Mouse (Mus musculus) lung, postnatal 25 days (tissue): ENCODE measurements at regions not wholly inside any gene's neighbourhood (a gene's known extent, or its start where the extent isn't known, plus 50 kb on each side); places are given as distances from the start of the nearest gene placed in this dataset.
"Not testable (repeated sequence)": the region's sequence is repeated elsewhere in the genome, so short reads cannot be mapped to it uniquely, and the experiment has no call there.

Experiments
- DNase-seq: peaks from one replicate; pipeline ENCODE4 v3.0.0; 2022; ENCODE audit warnings: low spot score

DNA sequence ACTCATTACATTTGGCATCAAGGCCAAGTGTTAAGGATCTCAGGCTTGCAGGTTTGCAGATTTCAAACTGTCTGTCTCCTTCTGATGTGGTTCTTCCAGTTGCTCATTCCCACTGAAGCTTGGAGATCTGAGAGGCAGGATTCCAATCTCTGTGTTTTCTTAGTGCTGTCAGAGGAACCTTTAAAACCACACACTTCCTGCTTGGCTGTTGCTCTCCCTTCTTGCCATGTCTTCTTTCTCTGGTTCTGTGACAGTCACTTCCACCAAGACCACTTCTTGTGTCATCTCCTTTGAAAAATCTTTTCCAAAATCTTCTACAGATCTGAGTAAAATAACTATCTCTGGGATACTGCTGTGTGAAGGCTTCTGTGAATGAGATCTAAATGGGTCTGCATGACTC is 117.3 kb downstream of the Gm5426 start:
- DNase-seq: no peak

- DNase-seq: no peak
Observed at GRCm38 (mm10) chr10:96254250-96254862, 118.0 kb downstream of the Gm5426 start.

DNA sequence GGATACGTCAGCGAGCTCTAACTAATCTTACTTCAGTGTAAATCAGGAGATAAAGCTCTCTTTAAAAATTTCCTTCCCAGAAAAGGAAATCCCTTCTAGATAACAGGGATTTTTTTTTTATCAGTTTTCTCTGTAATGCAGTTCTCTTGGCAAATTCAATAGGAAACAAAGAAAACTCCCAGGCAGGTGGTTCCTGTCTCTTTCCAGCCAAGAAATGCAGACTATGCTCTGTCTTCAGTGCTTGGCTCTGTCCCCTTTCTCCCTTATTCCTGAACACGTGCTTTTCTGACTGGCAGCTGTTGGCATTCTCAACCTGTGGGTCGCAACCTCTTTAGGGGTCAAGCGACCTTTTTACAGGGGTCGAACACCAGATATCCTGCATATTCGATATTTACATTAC is 121.5 kb downstream of the Gm5426 start:
- no peak for DNase-seq

GRCm38 (mm10) chr10:96259242-96259641 is 122.8 kb downstream of the Gm5426 start:
- DNase-seq: no peak

GRCm38 (mm10) chr10:96259648-96260047 is 123.2 kb downstream of the Gm5426 start:
- DNase-seq: no peak

GRCm38 (mm10) chr10:96263544-96263943 is 127.1 kb downstream of the Gm5426 start:
- no peak for DNase-seq

DNA sequence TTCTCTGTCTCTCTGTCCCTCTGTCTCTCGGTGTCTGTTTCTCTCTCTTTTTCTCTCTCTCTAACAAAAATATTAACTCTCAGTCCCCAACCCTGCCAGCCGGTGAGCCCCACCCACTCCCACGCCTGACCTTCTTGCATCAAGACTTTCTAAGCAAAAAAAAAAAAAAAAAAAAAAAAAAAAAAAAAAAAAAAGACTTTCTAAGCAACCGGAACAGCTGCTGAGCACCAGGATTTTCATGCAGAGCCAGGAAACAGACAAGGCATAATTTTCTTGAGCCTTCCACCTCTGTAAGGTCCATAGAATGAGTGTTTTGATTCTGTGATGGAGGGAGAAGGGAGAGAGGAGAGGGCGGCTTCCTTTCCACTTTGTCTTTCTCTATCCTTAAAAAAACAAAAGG is 128.0 kb downstream of the Gm5426 start:
- DNase-seq: no peak

GRCm38 (mm10) chr10:96264866-96265265 is 128.5 kb downstream of the Gm5426 start:
- peak; percentile 20 for DNase-seq

GRCm38 (mm10) chr10:96266100-96266735 is 129.8 kb downstream of the Gm5426 start:
- DNase-seq: no peak

- no peak for DNase-seq
Observed at GRCm38 (mm10) chr10:96267603-96268002, 131.2 kb downstream of the Gm5426 start.

GRCm38 (mm10) chr10:96273607-96274365 is 137.4 kb downstream of the Gm5426 start:
- peak; percentile 72 for DNase-seq

GRCm38 (mm10) chr10:96280149-96280548 is 143.7 kb downstream of the Gm5426 start:
- DNase-seq: peak; percentile 45

DNA sequence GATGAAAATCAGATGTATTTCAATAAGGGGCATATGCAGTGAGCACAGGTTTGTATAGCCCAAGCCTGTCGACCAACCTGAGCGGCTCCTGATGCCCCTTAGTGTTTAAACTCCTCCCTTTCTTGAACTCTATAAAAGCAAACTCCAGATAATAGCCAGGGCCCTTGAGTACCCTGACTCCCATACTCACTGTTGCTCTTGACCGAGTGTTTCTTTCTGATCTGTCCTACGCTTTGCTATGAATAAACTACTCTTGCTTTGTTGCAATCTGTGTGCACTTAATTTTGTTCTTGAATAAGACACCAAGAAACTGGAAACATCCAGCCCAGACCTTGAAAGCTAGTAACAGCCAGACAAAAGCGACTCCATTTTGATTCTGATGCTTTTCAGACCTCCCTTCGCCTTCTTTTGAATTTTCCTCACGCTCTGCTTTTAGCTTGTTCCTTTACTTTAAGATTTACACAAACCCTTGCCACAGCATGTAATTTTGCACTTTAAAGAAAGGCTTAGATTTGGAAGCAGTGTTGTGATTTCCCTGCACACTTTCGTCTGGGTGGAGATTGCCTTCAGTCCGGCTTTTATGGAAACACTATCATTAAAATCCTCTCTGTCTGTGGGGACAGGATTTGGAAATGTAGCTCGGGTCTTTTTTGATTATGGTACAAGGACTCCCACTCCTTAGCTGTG is 149.1 kb downstream of the Gm5426 start:
- no peak for DNase-seq

DNA sequence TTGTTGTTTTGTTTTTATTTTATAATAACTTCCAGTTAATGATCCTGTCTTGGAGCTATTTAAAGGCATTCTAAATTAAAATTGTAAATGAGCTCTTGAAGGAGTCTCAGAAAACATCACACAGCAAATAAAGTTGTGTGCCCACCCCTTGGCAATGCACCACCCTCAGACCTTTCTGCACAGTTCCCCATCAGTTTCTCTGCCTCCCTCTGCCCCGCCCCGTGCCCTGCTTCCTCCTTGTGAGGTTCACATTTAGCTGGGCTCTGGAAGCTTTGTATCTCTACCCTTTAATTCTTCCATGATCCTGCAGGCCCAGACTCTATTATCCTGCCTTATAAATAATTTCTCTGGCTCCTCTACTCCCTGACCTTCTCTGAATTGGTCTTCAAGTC is 149.7 kb downstream of the Gm5426 start:
- no peak for DNase-seq

DNA sequence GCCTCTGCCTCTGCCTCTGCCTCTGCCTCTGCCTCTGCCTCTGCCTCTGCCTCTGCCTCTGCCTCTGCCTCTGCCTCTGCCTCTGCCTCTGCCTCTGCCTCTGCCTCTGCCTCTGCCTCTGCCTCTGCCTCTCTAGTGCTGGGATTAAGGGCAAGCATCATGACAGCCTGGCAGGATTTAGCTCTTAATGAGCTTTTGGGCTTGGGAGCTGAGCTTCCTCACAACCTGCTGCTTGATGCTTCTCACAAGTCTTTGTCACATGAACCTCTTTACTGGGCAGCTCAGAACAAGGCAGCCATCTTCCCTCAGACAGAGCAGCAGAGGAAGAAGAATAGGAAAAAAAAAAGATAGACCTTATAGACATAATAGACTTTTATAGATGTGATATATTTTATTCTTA is 152.6 kb downstream of the Gm5426 start:
- DNase-seq: not testable (repeated sequence)

- no peak for DNase-seq
Observed at GRCm38 (mm10) chr10:96293622-96294021, 157.2 kb downstream of the Gm5426 start.

GRCm38 (mm10) chr10:96294666-96295065 is 158.3 kb downstream of the Gm5426 start:
- peak; percentile 53 for DNase-seq

GRCm38 (mm10) chr10:96297658-96298057 is 161.3 kb downstream of the Gm5426 start:
- DNase-seq: no peak

GRCm38 (mm10) chr10:96298566-96298965 is 162.2 kb downstream of the Gm5426 start:
- DNase-seq: peak; percentile 43

DNA sequence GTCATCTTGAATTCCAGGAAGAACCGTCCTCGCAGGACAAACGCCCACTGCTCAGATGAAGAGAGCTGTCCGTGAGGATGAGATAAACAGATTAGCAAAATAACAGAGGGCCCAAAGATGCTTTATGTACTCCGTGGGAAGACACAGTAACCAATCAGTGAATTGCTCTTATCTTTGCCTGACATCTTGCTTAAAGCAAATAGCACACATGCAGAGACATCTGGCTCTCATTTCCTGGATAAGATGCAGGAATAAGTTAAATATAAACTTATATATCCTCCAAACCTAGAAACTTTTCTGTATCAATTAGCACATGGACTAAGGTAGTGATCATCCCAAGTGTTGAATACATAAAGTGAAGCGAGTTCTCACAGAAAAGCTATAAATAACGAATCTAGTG is 169.3 kb downstream of the Gm5426 start:
- no peak for DNase-seq

- DNase-seq: peak; percentile 32
Observed at GRCm38 (mm10) chr10:96308713-96309445, 172.5 kb downstream of the Gm5426 start.

GRCm38 (mm10) chr10:96309766-96310165 is 173.4 kb downstream of the Gm5426 start:
- no peak for DNase-seq
